Mouse (Mus musculus) G1E (cell line): ENCODE data around the gene Dmp1. TPM values are rescaled to one million over a fixed set of nuclear protein-coding genes. Genes with fewer than 3 reads are reported as not detected.

Source experiments
- ATAC-seq: 2 replicates; pipeline ENCODE4 v1.8.0; 2016; ENCODE audit warnings: mild to moderate bottlenecking; ENCODE audit not compliant: insufficient number of reproducible peaks, poor library complexity, low FRiP score, severe bottlenecking; ENCODE audit errors: extremely low read depth
- DNase-seq: peaks from one replicate; pipeline ENCODE4 v3.0.0; 2012; ENCODE audit warnings: low spot score
- H3K27me3 ChIP-seq: 2 replicates; pipeline ENCODE4 v1.6.1; 2012; ENCODE audit warnings: mild to moderate bottlenecking, low read length, inconsistent platforms; ENCODE audit not compliant: insufficient read depth
- H3K36me3 ChIP-seq: replicated peaks from 2 replicates; pipeline ENCODE3; 2012; ENCODE audit warnings: mild to moderate bottlenecking, inconsistent platforms
- H3K4me1 ChIP-seq: 2 replicates; pipeline ENCODE4 v1.6.1; 2012; ENCODE audit warnings: low read depth, low read length, inconsistent platforms, mixed read lengths; ENCODE audit not compliant: insufficient read depth
- H3K4me3 ChIP-seq: 2 replicates; pipeline ENCODE4 v1.5.1; 2012; ENCODE audit warnings: low read depth, mild to moderate bottlenecking, inconsistent platforms, low read length, moderate library complexity, mixed read lengths
- H3K9me3 ChIP-seq: replicated peaks from 2 replicates; pipeline ENCODE4 v1.6.1; 2012; ENCODE audit warnings: inconsistent platforms
- CTCF ChIP-seq: IDR thresholded peaks from 2 replicates; pipeline ENCODE4 v1.5.1; 2012; ENCODE audit warnings: low read depth, low read length, inconsistent platforms, mixed read lengths
- GATA1 ChIP-seq: IDR thresholded peaks from 2 replicates; pipeline ENCODE4 v1.6.1; 2012; ENCODE audit warnings: borderline replicate concordance, low read length, inconsistent platforms, mixed read lengths
- GATA2 ChIP-seq: IDR thresholded peaks from 2 replicates; pipeline ENCODE4 v1.6.1; 2012; ENCODE audit warnings: low read depth, low read length, inconsistent platforms, borderline replicate concordance
- POLR2AphosphoS5 ChIP-seq: IDR thresholded peaks from 2 replicates; pipeline ENCODE4 v1.6.1; 2012; ENCODE audit warnings: low read depth, low read length, inconsistent platforms; ENCODE audit not compliant: insufficient replicate concordance
- TAL1 ChIP-seq: conservative IDR thresholded peaks from 2 replicates; pipeline ENCODE4 v1.6.1; 2012; ENCODE audit warnings: low read depth, low read length, inconsistent platforms, mixed read lengths
- polyA plus RNA-seq: library from polyadenylated mRNA; stranded (reverse); fragments of >175 nt; gene quantifications from 2 replicates; pipeline ENCODE4 v1.2.3, GENCODE M21; 2012
- total RNA-seq, 2 experiments: library from RNA; stranded (forward) in 1 of 2; stranded (reverse) in 1 of 2; fragments of 200-1000 nt in 1 of 2; fragments of >200 nt in 1 of 2; fragmentation: Nextera tagmentation in 1 of 2; gene quantifications; 2 replicates each; pipeline ENCODE4 v1.2.3; 2014 to 2017

Gene Dmp1
- total and polyA plus RNA-seq, 3 experiments: 0.05 TPM; not detected in 2

DNA sequence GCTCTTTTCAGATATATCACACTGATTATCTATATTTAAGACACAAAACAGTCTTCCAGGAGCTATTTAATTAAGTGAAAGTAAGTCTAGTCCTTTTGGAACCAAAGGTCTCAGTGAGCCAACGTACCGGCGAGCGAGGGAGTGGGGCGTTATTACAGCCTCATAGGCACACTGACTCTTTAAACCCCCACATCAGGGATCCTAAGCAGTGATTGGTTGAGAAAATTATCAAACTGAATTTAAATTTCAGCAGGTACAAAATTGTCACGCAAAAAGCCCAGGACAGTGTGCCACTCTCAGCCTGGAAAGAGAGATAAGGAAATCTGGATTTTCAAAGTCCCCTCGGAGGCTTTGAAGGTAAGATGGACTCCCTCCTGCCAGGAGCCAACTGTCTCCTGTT lies 32.0 kb upstream of the Dmp1 start, which contains the start of gene Dspp:
Dspp (plus strand) TSS at position 301 of the 400 bp plus-strand sequence.
- ATAC-seq: no peak

GRCm38 (mm10) chr5:104173094-104173493 lies 29.3 kb upstream of the Dmp1 start:
- TF ChIP-seq CTCF: no peak
- TF ChIP-seq POLR2AphosphoS5: no peak
- TF ChIP-seq GATA2: no peak
- no peak for TF ChIP-seq TAL1
- TF ChIP-seq GATA1: no peak
- no peak for DNase-seq
- no peak overlapping the region for H3K4me3 ChIP-seq
- no peaks in the 10 kb centered on the region for H3K36me3 ChIP-seq
- H3K27me3 ChIP-seq: no peaks in the 10 kb centered on the region
- H3K4me1 ChIP-seq: no peaks in the 10 kb centered on the region
- no peak for ATAC-seq
- peaks cover 30% of the 10 kb centered on the region for H3K9me3 ChIP-seq

More for the DNA sequence above, 32.0 kb upstream of the Dmp1 start, which contains the start of gene Dspp:
- TF ChIP-seq GATA2: no peak
- no peak for TF ChIP-seq TAL1
- no peak for TF ChIP-seq CTCF
- TF ChIP-seq POLR2AphosphoS5: no peak
- no peak for TF ChIP-seq GATA1
- no peaks in the 10 kb centered on the region for H3K4me1 ChIP-seq
- peaks cover 11% of the 10 kb centered on the region for H3K9me3 ChIP-seq
- DNase-seq: no peak
- H3K27me3 ChIP-seq: no peaks in the 10 kb centered on the region
- H3K4me3 ChIP-seq: no peak within 1 kb of the TSS
- H3K36me3 ChIP-seq: no peaks in the 10 kb centered on the region

GRCm38 (mm10) chr5:104183743-104184142 lies 18.7 kb upstream of the Dmp1 start:
- DNase-seq (no peak), ATAC-seq (no peak)
- Histone ChIP-seq H3K36me3 (no peaks in the 10 kb centered on the region), H3K27me3 (no peaks in the 10 kb centered on the region), H3K9me3 (peaks cover 41% of the 10 kb centered on the region), H3K4me1 (no peaks in the 10 kb centered on the region), H3K4me3 (no peak overlapping the region)
- no peak for TF ChIP-seq GATA1
- TF ChIP-seq TAL1: no peak
- TF ChIP-seq CTCF: no peak
- TF ChIP-seq POLR2AphosphoS5: no peak
- no peak for TF ChIP-seq GATA2

DNA sequence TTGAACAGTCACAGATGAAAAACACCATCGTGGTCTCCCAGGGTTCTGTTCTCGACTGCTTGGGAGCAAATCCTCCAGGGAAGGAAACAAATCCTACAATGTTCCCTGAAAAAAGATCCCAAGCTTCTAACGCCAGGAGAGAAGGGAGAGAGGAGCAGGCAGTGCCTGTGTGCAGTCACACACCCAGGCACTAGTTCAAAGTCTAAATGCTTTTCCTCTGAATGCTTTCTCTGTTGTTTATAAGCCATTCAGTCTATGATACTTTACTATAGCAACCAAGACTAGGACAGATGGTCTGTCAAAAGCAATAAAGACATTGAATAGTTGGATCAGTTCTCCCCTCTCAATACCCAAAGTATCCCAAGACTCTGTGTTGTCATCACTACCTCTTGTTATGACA lies 15.1 kb upstream of the Dmp1 start:
- Histone ChIP-seq H3K4me3 (no peak overlapping the region), H3K4me1 (no peaks in the 10 kb centered on the region), H3K9me3 (peaks cover 27% of the 10 kb centered on the region), H3K27me3 (no peaks in the 10 kb centered on the region), H3K36me3 (no peaks in the 10 kb centered on the region)
- DNase-seq (no peak), ATAC-seq (no peak)
- TF ChIP-seq CTCF (no peak), POLR2AphosphoS5 (no peak), TAL1 (no peak), GATA2 (no peak), GATA1 (no peak)

- Histone ChIP-seq H3K4me1 (no peaks in the 10 kb centered on the region), H3K36me3 (no peaks in the 10 kb centered on the region), H3K9me3 (peaks cover 28% of the 10 kb centered on the region), H3K27me3 (no peaks in the 10 kb centered on the region), H3K4me3 (no peak overlapping the region)
- ATAC-seq: no peak
- DNase-seq: no peak
- TF ChIP-seq GATA2: no peak
- no peak for TF ChIP-seq GATA1
- no peak for TF ChIP-seq POLR2AphosphoS5
- TF ChIP-seq CTCF: no peak
- no peak for TF ChIP-seq TAL1
Measured at GRCm38 (mm10) chr5:104195086-104195485, 7.3 kb upstream of the Dmp1 start.

DNA sequence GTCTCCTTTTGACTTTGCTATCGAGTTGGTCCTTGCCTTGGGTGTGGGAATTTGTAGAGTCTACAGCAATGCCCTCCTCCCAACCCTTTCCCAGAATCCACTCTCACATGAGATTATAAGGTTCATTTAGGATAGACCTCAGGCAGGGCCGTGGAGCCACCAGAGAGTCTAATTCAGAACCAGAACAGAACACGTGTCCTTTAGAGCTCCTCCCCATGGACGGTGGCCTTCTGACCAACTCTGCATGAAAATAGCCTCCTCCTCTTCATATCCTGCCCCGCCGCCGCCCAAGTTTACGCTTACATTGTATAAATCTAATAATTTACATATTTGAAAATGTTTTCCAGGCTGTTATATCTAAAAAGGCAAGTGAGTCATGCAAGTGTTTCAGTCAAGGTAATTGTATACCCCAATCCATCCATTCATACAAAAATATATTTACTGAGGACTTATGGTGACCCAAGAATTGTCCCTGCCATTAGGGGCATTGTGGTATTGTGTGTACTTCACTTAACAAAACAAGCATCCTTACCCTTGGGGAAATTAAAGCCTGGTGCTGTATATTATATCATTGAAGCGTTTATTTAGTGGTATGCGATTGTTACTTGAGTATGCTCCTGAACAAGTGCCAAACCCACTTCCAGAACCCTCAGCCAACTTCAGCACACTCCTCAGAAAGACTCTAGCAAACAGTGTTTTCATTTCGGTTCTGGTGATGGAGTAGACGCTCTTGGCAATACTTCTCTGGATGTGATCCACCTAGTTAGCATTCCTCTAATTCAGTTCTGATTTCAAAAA lies 1.1 kb upstream of the Dmp1 start:
- ATAC-seq: no peak
- H3K27me3 ChIP-seq: no peaks in the 10 kb centered on the region
- DNase-seq: no peak
- no peaks in the 10 kb centered on the region for H3K36me3 ChIP-seq
- H3K4me1 ChIP-seq: no peaks in the 10 kb centered on the region
- peaks cover 28% of the 10 kb centered on the region for H3K9me3 ChIP-seq
- TF ChIP-seq POLR2AphosphoS5: no peak
- TF ChIP-seq GATA2: no peak
- no peak for TF ChIP-seq CTCF
- no peak for TF ChIP-seq TAL1
- TF ChIP-seq GATA1: no peak
- H3K4me3 ChIP-seq: no peak overlapping the region
